Mouse (Mus musculus): ENCODE measurements around the gene Arid2. TPM values are rescaled to one million over a fixed set of nuclear protein-coding genes. Genes with fewer than 3 reads are reported as not detected.

The Arid2 gene
- total and polyA plus RNA-seq, 3 experiments, result 11.9 to 14.1 (median 13.3) TPM

DNA sequence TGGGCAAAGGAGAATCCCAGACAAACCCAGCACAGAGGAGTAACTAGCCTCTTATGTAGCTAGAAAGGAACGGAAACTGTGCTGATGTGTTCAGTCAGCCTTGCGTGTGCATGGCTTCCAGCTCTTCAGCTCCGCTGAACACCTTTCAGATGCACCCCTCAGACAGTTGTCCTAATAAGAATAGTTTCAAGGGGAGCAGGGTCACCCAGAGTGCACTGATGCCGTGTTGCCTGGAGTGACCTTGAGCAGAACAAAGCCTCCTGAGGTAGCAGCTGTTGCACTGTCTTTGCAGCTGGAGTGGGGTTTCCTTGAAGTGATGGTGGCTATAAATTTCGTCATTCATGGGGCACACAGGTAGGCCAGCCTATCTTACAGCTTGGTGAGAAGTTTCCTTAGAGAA is 46.0 kb downstream of the Arid2 start:
- no peak for TF ChIP-seq ZMIZ1 (IDR thresholded peaks at IDR 0.05; ENCODE audit: low read depth, low read length)
- TF ChIP-seq E2F4 (IDR thresholded peaks at IDR 0.05; ENCODE audit: insufficient replicate concordance, low read depth, low read length), result no peak
- TF ChIP-seq NRF1 (IDR thresholded peaks at IDR 0.05; ENCODE audit: low read depth, low read length), result no peak
- TF ChIP-seq NELFE (IDR thresholded peaks at IDR 0.05; ENCODE audit: low read depth, low read length), result no peak
- no peak for TF ChIP-seq GABPA (IDR thresholded peaks at IDR 0.05; ENCODE audit: insufficient replicate concordance, low read depth, low read length)
- Histone ChIP-seq H3K9me3 (replicated peaks; ENCODE audit: low read length) (no peaks in the 10 kb centered on the region), H3K79me2 (replicated peaks; ENCODE audit: control insufficient read depth, extremely low read depth, insufficient read depth, poor library complexity, severe bottlenecking) (peaks cover 10% of the 10 kb centered on the region; the same call in 1 of the 2 replicates), H3K27ac (ENCODE audit: insufficient read depth, low read depth) (no peak overlapping the region), H3K36me3 (replicated peaks in 1 of 2; ENCODE audit: control insufficient read depth in 1 of 2, insufficient read depth in 1 of 2, low read length in 1 of 2) (peaks cover 0 to 10% of the 10 kb centered on the region in 2 experiments), H3K9ac (ENCODE audit: insufficient read depth, low read depth) (no peak overlapping the region), H3K4me2 (ENCODE audit: insufficient read depth, low read depth, poor library complexity, severe bottlenecking) (no peak overlapping the region), H3K4me3 (replicated peaks in 1 of 3; ENCODE audit: low read depth in 2 of 3, low read length in 2 of 3, poor library complexity in 1 of 3) (no peak overlapping the region), H3K4me1 (ENCODE audit: control insufficient read depth in 1 of 2, insufficient read depth in 2 of 2) (peaks cover 11 to 52% of the 10 kb centered on the region in 2 experiments), H3K27me3 (replicated peaks) (no peaks in the 10 kb centered on the region)
- no peak for DNase-seq (ENCODE audit: extremely low read depth)
- in situ Hi-C loops (cut with MboI; ENCODE audit: low pct_ligation_motif_present, low pct_unique_long_range_greater_than_20kb, low sequenced_read_pairs), result no loop called here
- dilution Hi-C loops (cut with MboI; ENCODE audit: extremely low pct_ligation_motif_present, extremely low pct_unique_long_range_greater_than_20kb, low sequenced_read_pairs), result no loop called here

DNA sequence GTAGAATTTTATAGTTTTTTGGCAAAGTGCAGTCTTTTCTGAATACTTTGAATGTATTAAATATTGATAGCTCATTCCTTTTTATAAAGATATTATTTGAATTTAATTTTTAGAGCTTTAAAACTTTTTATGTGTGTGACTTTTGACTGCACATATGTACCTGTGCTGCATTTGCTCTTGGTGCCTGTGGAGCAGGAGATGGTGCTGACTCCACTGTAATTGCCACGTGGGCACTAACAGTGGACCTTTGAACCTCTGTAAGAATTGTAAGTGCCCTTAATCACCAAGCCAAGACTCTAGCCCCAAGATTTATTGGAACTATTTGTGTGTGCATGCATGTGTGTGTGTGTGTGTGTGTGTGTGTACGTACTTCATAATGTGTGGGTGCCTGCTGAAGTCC is 53.6 kb downstream of the Arid2 start:
- no peak overlapping the region for H3K27ac ChIP-seq (ENCODE audit: insufficient read depth, low read depth)
- H3K27me3 ChIP-seq (replicated peaks), result no peaks in the 10 kb centered on the region
- no peak for DNase-seq (ENCODE audit: extremely low read depth)
- peaks cover 0 to 10% of the 10 kb centered on the region in 2 experiments; a peak in 2 of 4 replicates for H3K4me1 ChIP-seq (ENCODE audit: control insufficient read depth in 1 of 2, insufficient read depth in 2 of 2)
- peaks cover 0 to 3% of the 10 kb centered on the region in 2 experiments for H3K36me3 ChIP-seq (replicated peaks in 1 of 2; ENCODE audit: control insufficient read depth in 1 of 2, insufficient read depth in 1 of 2, low read length in 1 of 2)
- H3K9ac ChIP-seq (ENCODE audit: insufficient read depth, low read depth), result no peak overlapping the region
- in situ Hi-C loops (cut with MboI; ENCODE audit: low pct_ligation_motif_present, low pct_unique_long_range_greater_than_20kb, low sequenced_read_pairs) (no loop called here), dilution Hi-C loops (cut with MboI; ENCODE audit: extremely low pct_ligation_motif_present, extremely low pct_unique_long_range_greater_than_20kb, low sequenced_read_pairs) (no loop called here)
- H3K9me3 ChIP-seq (replicated peaks; ENCODE audit: low read length), result no peaks in the 10 kb centered on the region
- peaks cover 10% of the 10 kb centered on the region for H3K79me2 ChIP-seq (replicated peaks; ENCODE audit: control insufficient read depth, extremely low read depth, insufficient read depth, poor library complexity, severe bottlenecking)
- no peak for TF ChIP-seq SIN3A (IDR thresholded peaks at IDR 0.05; ENCODE audit: low read length)
- no peak for TF ChIP-seq NELFE (IDR thresholded peaks at IDR 0.05; ENCODE audit: low read depth, low read length)
- no peak for TF ChIP-seq EP300 (IDR thresholded peaks at IDR 0.05; ENCODE audit: low read length)
- TF ChIP-seq HCFC1 (IDR thresholded peaks at IDR 0.05; ENCODE audit: low read depth, low read length), result no peak
- no peak for TF ChIP-seq MAZ (IDR thresholded peaks at IDR 0.05; ENCODE audit: low read depth, low read length)
- TF ChIP-seq MAX (IDR thresholded peaks at IDR 0.05; ENCODE audit: low read length), result no peak
- no peak for TF ChIP-seq ZMIZ1 (IDR thresholded peaks at IDR 0.05; ENCODE audit: low read depth, low read length)
- no peak for TF ChIP-seq BHLHE40 (IDR thresholded peaks at IDR 0.05; ENCODE audit: low read depth, low read length)
- no peak for TF ChIP-seq KAT2A (IDR thresholded peaks at IDR 0.05; ENCODE audit: insufficient replicate concordance, low read length)
- TF ChIP-seq ZNF384 (IDR thresholded peaks at IDR 0.05; ENCODE audit: low read depth, low read length), result no peak
- TF ChIP-seq E2F4 (IDR thresholded peaks at IDR 0.05; ENCODE audit: insufficient replicate concordance, low read depth, low read length), result no peak
- TF ChIP-seq GABPA (IDR thresholded peaks at IDR 0.05; ENCODE audit: insufficient replicate concordance, low read depth, low read length), result no peak
- H3K4me2 ChIP-seq (ENCODE audit: insufficient read depth, low read depth, poor library complexity, severe bottlenecking), result no peak overlapping the region
- H3K4me3 ChIP-seq (replicated peaks in 1 of 3; ENCODE audit: low read depth in 2 of 3, low read length in 2 of 3, poor library complexity in 1 of 3), result no peak overlapping the region

DNA sequence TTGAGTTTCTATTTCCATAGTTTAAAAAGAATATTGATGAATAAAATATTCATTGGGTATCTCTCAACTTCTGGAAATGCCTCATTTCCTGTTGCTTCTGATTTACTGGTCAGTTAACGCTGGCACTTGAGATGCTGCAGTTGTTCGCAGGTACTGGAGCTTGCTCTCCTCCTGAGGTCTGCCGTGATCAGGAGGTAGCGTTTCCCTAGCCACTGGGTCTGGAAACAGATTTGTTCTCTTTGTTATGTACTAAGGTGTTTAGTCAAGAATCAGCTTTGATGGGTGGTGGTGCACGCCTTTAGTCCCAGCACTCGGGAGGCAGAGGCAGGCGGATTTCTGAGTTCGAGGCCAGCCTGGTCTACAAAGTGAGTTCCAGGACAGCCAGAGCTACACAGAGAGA is 54.8 kb downstream of the Arid2 start:
- H3K4me3 ChIP-seq (replicated peaks in 1 of 3; ENCODE audit: low read depth in 2 of 3, low read length in 2 of 3, poor library complexity in 1 of 3), result no peak overlapping the region
- peaks cover 0 to 8% of the 10 kb centered on the region in 2 experiments for H3K36me3 ChIP-seq (replicated peaks in 1 of 2; ENCODE audit: control insufficient read depth in 1 of 2, insufficient read depth in 1 of 2, low read length in 1 of 2)
- dilution Hi-C loops (cut with MboI; ENCODE audit: extremely low pct_ligation_motif_present, extremely low pct_unique_long_range_greater_than_20kb, low sequenced_read_pairs) (no loop called here), in situ Hi-C loops (cut with MboI; ENCODE audit: low pct_ligation_motif_present, low pct_unique_long_range_greater_than_20kb, low sequenced_read_pairs) (no loop called here)
- H3K4me2 ChIP-seq (ENCODE audit: insufficient read depth, low read depth, poor library complexity, severe bottlenecking), result no peak overlapping the region
- no peak overlapping the region for H3K9ac ChIP-seq (ENCODE audit: insufficient read depth, low read depth)
- H3K79me2 ChIP-seq (replicated peaks; ENCODE audit: control insufficient read depth, extremely low read depth, insufficient read depth, poor library complexity, severe bottlenecking), result peaks cover 8% of the 10 kb centered on the region
- no peak overlapping the region for H3K27ac ChIP-seq (ENCODE audit: insufficient read depth, low read depth)
- DNase-seq (ENCODE audit: extremely low read depth), result no peak
- no peaks in the 10 kb centered on the region for H3K9me3 ChIP-seq (replicated peaks; ENCODE audit: low read length)
- H3K4me1 ChIP-seq (ENCODE audit: control insufficient read depth in 1 of 2, insufficient read depth in 2 of 2), result peaks cover 0 to 13% of the 10 kb centered on the region in 2 experiments; a peak in 2 of 4 replicates
- no peaks in the 10 kb centered on the region for H3K27me3 ChIP-seq (replicated peaks)
- TF ChIP-seq ZC3H11A (IDR thresholded peaks at IDR 0.05; ENCODE audit: low read depth, low read length) (no peak), POLR2A (IDR thresholded peaks at IDR 0.05; ENCODE audit: low read depth, low read length) (no peak), SMC3 (IDR thresholded peaks at IDR 0.05; ENCODE audit: low read depth, low read length) (no peak), ZMIZ1 (IDR thresholded peaks at IDR 0.05; ENCODE audit: low read depth, low read length) (no peak), E2F4 (IDR thresholded peaks at IDR 0.05; ENCODE audit: insufficient replicate concordance, low read depth, low read length) (no peak), IRF4 (IDR thresholded peaks at IDR 0.05; ENCODE audit: low read depth, low read length) (no peak), RCOR1 (conservative IDR thresholded peaks at IDR 0.05; ENCODE audit: low read depth, low read length) (no peak), GABPA (IDR thresholded peaks at IDR 0.05; ENCODE audit: insufficient replicate concordance, low read depth, low read length) (no peak), CTCF (conservative IDR thresholded peaks at IDR 0.05 in 1 of 2, IDR thresholded peaks at IDR 0.05 in 1 of 2; ENCODE audit: low read depth in 2 of 2, low read length in 2 of 2) (no peak), ELF1 (IDR thresholded peaks at IDR 0.05; ENCODE audit: low read depth, low read length) (no peak), USF2 (conservative IDR thresholded peaks at IDR 0.05; ENCODE audit: low read depth, low read length) (no peak), TBP (conservative IDR thresholded peaks at IDR 0.05; ENCODE audit: low read depth, low read length) (no peak), JUN (IDR thresholded peaks at IDR 0.05; ENCODE audit: insufficient read depth, low read depth, low read length) (no peak), USF1 (IDR thresholded peaks at IDR 0.05; ENCODE audit: low read depth, low read length) (no peak), CHD2 (IDR thresholded peaks at IDR 0.05; ENCODE audit: low read length) (no peak), CHD1 (IDR thresholded peaks at IDR 0.05; ENCODE audit: low read depth, low read length) (no peak), ZNF384 (IDR thresholded peaks at IDR 0.05; ENCODE audit: low read depth, low read length) (no peak)
